Mouse (Mus musculus): Measurements from ENCODE around the gene Vmn1r58. TPM values are rescaled to one million over a fixed set of nuclear protein-coding genes. Genes with fewer than 3 reads are reported as not detected.

Vmn1r58 gene
- not detected in 2 replicates for polyA plus RNA-seq (2012)

GRCm38 (mm10) chr7:5413296-5413695 is at the start of gene Vmn1r58:
Gene Vmn1r58, minus strand, starts transcription at chr7:5413396.

DNA sequence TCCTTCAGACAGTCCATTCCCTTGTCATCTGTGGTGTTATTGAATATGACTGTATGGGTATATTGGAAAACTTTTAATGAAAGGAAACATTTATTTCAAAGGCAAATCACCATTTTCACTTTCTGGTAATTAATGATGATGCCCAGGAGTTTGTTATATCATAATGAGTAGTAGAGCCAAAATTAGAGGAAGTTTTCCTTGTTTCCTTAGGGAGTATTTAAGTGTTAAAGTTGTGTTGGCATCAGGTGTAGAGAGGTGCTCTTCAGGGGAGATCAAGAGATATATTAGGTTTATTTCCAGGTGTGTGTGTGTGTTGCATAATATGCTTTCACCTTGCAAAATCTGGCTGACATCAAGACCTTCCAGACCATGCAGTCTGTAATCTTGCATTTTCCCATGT is 43.5 kb upstream of the Vmn1r58 start, which contains the start of gene Vmn1r59:
TSS of gene Vmn1r59 (minus strand) at position 101 of the 400 bp plus-strand sequence.

Other genes with a start within 250 kb of the Vmn1r58 start
- gene Vmn1r56, start 216.6 kb downstream of the Vmn1r58 start, polyA plus RNA-seq (2012) = not detected in 2 replicates
- not detected in 2 replicates for gene Vmn1r57, start 194.9 kb downstream of the Vmn1r58 start, polyA plus RNA-seq (2012)
- not detected in 2 replicates for gene Gm5065, start 62.9 kb downstream of the Vmn1r58 start, polyA plus RNA-seq (2012)
- gene Nlrp2, start 62.4 kb downstream of the Vmn1r58 start, polyA plus RNA-seq (2012) = not detected in 2 replicates
- gene Vmn1r59, start 43.4 kb upstream of the Vmn1r58 start, polyA plus RNA-seq (2012) = not detected in 2 replicates
- gene Vmn2r28, start 80.6 kb upstream of the Vmn1r58 start, polyA plus RNA-seq (2012) = 0.02 TPM in 1 of 2 replicates, not detected in the other
- not detected in 2 replicates for gene Vmn1r60, start 133.9 kb upstream of the Vmn1r58 start, polyA plus RNA-seq (2012)
- not detected in 2 replicates for gene Vmn1r61, start 199.9 kb upstream of the Vmn1r58 start, polyA plus RNA-seq (2012)